Mouse (Mus musculus) G1E (cell line): Measurements from ENCODE around the gene Rabif.

Experiments used
- CTCF ChIP-seq: IDR thresholded peaks from 2 replicates; pipeline ENCODE4 v1.5.1; 2012; ENCODE audit warnings: low read depth, low read length, inconsistent platforms, mixed read lengths
- GATA2 ChIP-seq: IDR thresholded peaks from 2 replicates; pipeline ENCODE4 v1.6.1; 2012; ENCODE audit warnings: low read depth, low read length, inconsistent platforms, borderline replicate concordance
- TAL1 ChIP-seq: conservative IDR thresholded peaks from 2 replicates; pipeline ENCODE4 v1.6.1; 2012; ENCODE audit warnings: low read depth, low read length, inconsistent platforms, mixed read lengths

GRCm38 (mm10) chr1:134522325-134522724 is 27.9 kb downstream of the Rabif start:
- no peak for TF ChIP-seq CTCF
- no peak for TF ChIP-seq GATA2
- TF ChIP-seq TAL1 = no peak
